Mouse (Mus musculus) cerebellum, adult 2 months (tissue): ENCODE data around the gene Lmo7.

ENCODE experiments used
- CTCF ChIP-seq: fragments of 200-500 bp; IDR thresholded peaks from 2 replicates; pipeline ENCODE4 v1.5.1; 2011; ENCODE audit warnings: low read depth, mild to moderate bottlenecking, control low read depth, low read length, moderate library complexity, borderline replicate concordance; ENCODE audit not compliant: insufficient read depth
- POLR2A ChIP-seq: fragments of 200-500 bp; IDR thresholded peaks from 2 replicates; pipeline ENCODE4 v1.6.1; 2011; ENCODE audit warnings: low read length, control low read depth, borderline replicate concordance; ENCODE audit not compliant: insufficient read depth

DNA sequence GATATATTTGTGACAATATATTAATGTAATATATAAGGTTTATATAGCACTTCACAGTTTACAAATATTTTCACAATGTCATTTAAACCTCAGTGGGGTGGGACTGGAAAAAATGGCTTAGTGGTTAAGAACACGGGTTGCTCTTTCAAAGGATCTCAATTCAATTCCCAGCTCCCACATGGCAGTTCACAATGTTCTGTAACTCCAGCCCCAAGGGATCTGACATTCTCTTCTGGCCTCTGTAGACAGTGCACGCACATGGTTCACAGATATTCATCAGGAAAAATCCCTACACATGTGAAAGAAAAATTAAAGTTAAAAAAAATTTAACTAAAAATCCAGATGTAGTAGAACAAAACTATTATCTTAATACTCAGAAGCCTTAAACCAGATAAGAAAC lies 41.4 kb upstream of the Lmo7 start:
- TF ChIP-seq POLR2A (no peak), CTCF (no peak)
